Mouse (Mus musculus) layer of hippocampus, adult 9-10 months (tissue): Measurements from ENCODE around the gene Kpna6.

Experiments used
- DNase-seq: peaks from one replicate; pipeline ENCODE4 v3.0.0; 2022; ENCODE audit warnings: low spot score

The Kpna6 gene

GRCm38 (mm10) chr4:129648656-129649055, 23.9 kb downstream of the Kpna6 start:
- DNase-seq, result no peak

GRCm38 (mm10) chr4:129645204-129645603, 27.4 kb downstream of the Kpna6 start:
- DNase-seq, result no peak

GRCm38 (mm10) chr4:129641756-129642155, 30.8 kb downstream of the Kpna6 start:
- DNase-seq, result no peak

- peak; percentile 94 for DNase-seq
Observed at GRCm38 (mm10) chr4:129640638-129641467, 31.7 kb downstream of the Kpna6 start, which contains the start of gene Txlna. Gene Txlna, minus strand, starts transcription at chr4:129641065.

- DNase-seq, result no peak
Observed at GRCm38 (mm10) chr4:129640101-129640637, 32.4 kb downstream of the Kpna6 start.

- DNase-seq, result no peak
Observed at GRCm38 (mm10) chr4:129639221-129639620, 33.3 kb downstream of the Kpna6 start.

GRCm38 (mm10) chr4:129633852-129634251, 38.7 kb downstream of the Kpna6 start:
- DNase-seq, result no peak

GRCm38 (mm10) chr4:129631867-129632266, 40.7 kb downstream of the Kpna6 start:
- DNase-seq, result no peak

GRCm38 (mm10) chr4:129630944-129631343, 41.6 kb downstream of the Kpna6 start:
- DNase-seq, result no peak

GRCm38 (mm10) chr4:129626035-129626434, 46.5 kb downstream of the Kpna6 start:
- no peak for DNase-seq

- DNase-seq, result no peak
Observed at GRCm38 (mm10) chr4:129625496-129625895, 47.1 kb downstream of the Kpna6 start.

GRCm38 (mm10) chr4:129625029-129625370, 47.6 kb downstream of the Kpna6 start:
- no peak for DNase-seq

- peak; percentile 72 for DNase-seq
Observed at GRCm38 (mm10) chr4:129624281-129625028, 48.1 kb downstream of the Kpna6 start.

- DNase-seq, result no peak
Observed at GRCm38 (mm10) chr4:129623681-129624091, 48.9 kb downstream of the Kpna6 start, which contains the start of gene Ccdc28b. Gene Ccdc28b, minus strand, starts transcription at chr4:129623947.

- DNase-seq, result no peak
Observed at GRCm38 (mm10) chr4:129622803-129623535, 49.6 kb downstream of the Kpna6 start.

GRCm38 (mm10) chr4:129622120-129622802, 50.3 kb downstream of the Kpna6 start:
- DNase-seq, result no peak

GRCm38 (mm10) chr4:129621283-129621841, 51.2 kb downstream of the Kpna6 start:
- DNase-seq, result no peak

GRCm38 (mm10) chr4:129620419-129621282, 51.9 kb downstream of the Kpna6 start:
- DNase-seq, result no peak

- peak; percentile 92 for DNase-seq
Observed at GRCm38 (mm10) chr4:129618786-129619691, 53.5 kb downstream of the Kpna6 start, which contains the start of gene Iqcc. Gene Iqcc, minus strand, starts transcription at chr4:129619099.
